Mouse (Mus musculus) kidney, embryonic 16.5 days (tissue): Measurements from ENCODE around the gene Olfr635. TPM values are rescaled to one million over a fixed set of nuclear protein-coding genes. Genes with fewer than 3 reads are reported as not detected.

Experiments used
- ATAC-seq: fragments of 200-750 bp; cut with Nextera tagmentation; 2 replicates; pipeline ENCODE4 v1.8.0; 2017; ENCODE audit warnings: moderate TSS enrichment; ENCODE audit not compliant: low FRiP score, low TSS enrichment
- H3K27ac ChIP-seq: fragments of 300-500 bp; sonication (generic); 2 replicates; pipeline ENCODE4 v1.5.1; 2014; ENCODE audit warnings: low read length
- H3K27me3 ChIP-seq: fragments of 300-500 bp; sonication (generic); 2 replicates; pipeline ENCODE4 v1.6.1; 2014; ENCODE audit warnings: low read length, control low read depth, mixed read lengths; ENCODE audit not compliant: insufficient read depth
- H3K36me3 ChIP-seq: fragments of 300-500 bp; sonication (generic); 2 replicates; pipeline ENCODE4 v1.6.1; 2014; ENCODE audit warnings: low read length, control low read depth, mixed read lengths; ENCODE audit not compliant: insufficient read depth
- H3K4me1 ChIP-seq: fragments of 300-500 bp; sonication (generic); 2 replicates; pipeline ENCODE4 v1.6.1; 2014; ENCODE audit warnings: low read length, control low read depth, mixed read lengths; ENCODE audit not compliant: insufficient read depth
- H3K4me2 ChIP-seq: fragments of 300-500 bp; sonication (generic); replicated peaks from 2 replicates; pipeline ENCODE4 v1.6.1; 2014; ENCODE audit warnings: low read depth, low read length
- H3K4me3 ChIP-seq: fragments of 300-500 bp; sonication (generic); 2 replicates; pipeline ENCODE4 v1.5.1; 2014; ENCODE audit warnings: mild to moderate bottlenecking, low read length
- H3K9ac ChIP-seq: fragments of 300-500 bp; sonication (generic); replicated peaks from 2 replicates; pipeline ENCODE4 v1.6.1; 2014; ENCODE audit warnings: low read length
- H3K9me3 ChIP-seq: fragments of 300-500 bp; sonication (generic); 2 replicates; pipeline ENCODE4 v1.6.1; 2016; ENCODE audit warnings: low read length, control low read depth
- WGBS: fragments of 180-500 bp; shearing (Covaris S2); extraction: QIAGEN DNeasy Blood & Tissue Kit; methylation state at CpG from one replicate; pipeline ENCODE4 v1.1.7; 2014; 5-methylcytosine and 5-hydroxymethylcytosine counted together
- polyA plus RNA-seq: library from polyadenylated mRNA; unstranded; fragments of >200 nt; fragmentation: Nextera tagmentation; extraction: Ambion mirVana; gene quantifications from 2 replicates; pipeline ENCODE4 v1.2.1, GENCODE M21; 2015

The Olfr635 gene
- polyA plus RNA-seq, 1 experiment from 2014 or later: 0.01 TPM

DNA sequence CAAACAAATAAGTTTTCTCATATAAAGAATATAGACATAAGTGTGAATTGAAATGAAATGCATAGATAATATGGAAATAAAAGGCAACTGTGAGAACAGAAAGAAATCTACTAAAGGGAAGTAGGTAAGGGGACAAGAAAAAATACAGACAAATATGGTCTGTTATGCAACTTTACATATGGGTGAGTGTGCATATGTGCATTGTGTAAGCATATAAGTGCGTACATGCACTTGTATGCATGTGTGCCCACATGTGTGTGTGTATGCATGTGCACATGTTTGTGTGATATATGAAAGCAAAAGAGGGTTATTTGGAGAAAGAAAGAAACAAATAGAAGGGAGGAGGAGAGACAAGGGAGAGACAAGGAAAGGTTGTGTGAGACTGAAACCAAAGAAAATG is 48.0 kb downstream of the Olfr635 start:
- ATAC-seq: no peak
- H3K27me3 ChIP-seq: no peaks in the 10 kb centered on the region
- no peak overlapping the region for H3K27ac ChIP-seq
- H3K4me3 ChIP-seq: no peak overlapping the region
- H3K36me3 ChIP-seq: no peaks in the 10 kb centered on the region
- H3K9ac ChIP-seq: no peak overlapping the region
- no peak overlapping the region for H3K4me2 ChIP-seq
- no peaks in the 10 kb centered on the region for H3K4me1 ChIP-seq
- WGBS: 91% methylated on average over 1 of the region's 1 CpGs
- H3K9me3 ChIP-seq: no peaks in the 10 kb centered on the region

GRCm38 (mm10) chr7:104021651-104022050 is 50.7 kb downstream of the Olfr635 start:
- Histone ChIP-seq H3K27ac (no peak overlapping the region), H3K4me2 (no peak overlapping the region), H3K4me1 (no peaks in the 10 kb centered on the region), H3K4me3 (no peak overlapping the region), H3K27me3 (no peaks in the 10 kb centered on the region), H3K9ac (no peak overlapping the region), H3K36me3 (no peaks in the 10 kb centered on the region), H3K9me3 (no peaks in the 10 kb centered on the region)
- ATAC-seq: no peak
- WGBS: 91% methylated on average over 6 of the region's 6 CpGs

- no peak for ATAC-seq
- no peak within 1 kb of the TSS for H3K4me3 ChIP-seq
- no peak within 1 kb of the TSS for H3K27ac ChIP-seq
- WGBS: 80% methylated on average over 6 of the region's 6 CpGs
- no peak within 1 kb of the TSS for H3K9ac ChIP-seq
- H3K9me3 ChIP-seq: no peaks in the 10 kb centered on the region
- no peak within 1 kb of the TSS for H3K4me2 ChIP-seq
- H3K36me3 ChIP-seq: no peaks in the 10 kb centered on the region
- H3K4me1 ChIP-seq: no peaks in the 10 kb centered on the region
- H3K27me3 ChIP-seq: no peaks in the 10 kb centered on the region
Measured at GRCm38 (mm10) chr7:104025473-104025872, 54.5 kb downstream of the Olfr635 start, which contains the start of gene Olfr640. Gene Olfr640, minus strand, starts transcription at chr7:104025573.

DNA sequence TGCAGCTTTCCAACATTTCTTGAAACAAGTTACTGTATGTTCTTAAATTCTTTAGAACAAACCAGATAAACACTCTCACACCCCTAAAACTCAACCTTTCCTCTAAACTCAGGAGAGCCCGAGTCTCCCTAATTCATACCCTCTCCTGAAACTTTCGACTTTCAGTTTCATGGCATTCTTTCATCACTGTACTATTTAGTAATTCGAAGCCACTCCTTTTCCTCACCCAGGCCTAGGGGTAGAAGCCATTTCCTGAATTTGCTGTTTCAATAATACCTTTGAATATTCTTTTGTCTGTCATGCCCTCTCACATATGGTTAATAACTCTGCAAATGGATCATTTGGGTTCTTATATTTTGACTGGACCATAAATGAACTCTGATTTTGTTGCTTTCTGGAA is 56.0 kb downstream of the Olfr635 start:
- no peak overlapping the region for H3K4me3 ChIP-seq
- H3K9ac ChIP-seq: no peak overlapping the region

DNA sequence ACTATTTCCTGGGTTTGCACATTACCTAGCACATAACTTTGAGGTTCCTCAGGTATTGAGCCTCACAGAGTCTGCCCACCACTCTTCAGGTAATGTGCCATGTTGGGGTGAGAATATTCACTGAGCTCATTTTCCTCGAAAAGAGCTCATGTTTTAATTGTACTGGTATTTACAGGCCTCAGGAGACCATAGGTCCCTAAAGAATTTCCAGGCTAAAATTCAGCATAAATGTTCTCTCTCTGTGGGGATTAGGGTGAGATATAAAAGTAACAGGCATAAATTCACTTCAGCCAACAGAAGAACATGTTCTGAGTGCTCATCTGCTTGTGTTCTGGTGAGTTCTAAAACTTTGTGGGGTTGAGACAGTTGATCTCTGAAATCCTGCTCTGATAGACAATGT is 64.2 kb downstream of the Olfr635 start, which contains the start of gene Olfr641:
TSS of gene Olfr641 (plus strand) at position 301 of the 400 bp plus-strand sequence.
- H3K27me3 ChIP-seq: no peaks in the 10 kb centered on the region
- H3K36me3 ChIP-seq: no peaks in the 10 kb centered on the region
- H3K4me1 ChIP-seq: no peaks in the 10 kb centered on the region
- H3K4me3 ChIP-seq: no peak within 1 kb of the TSS
- H3K9ac ChIP-seq: no peak within 1 kb of the TSS
- H3K4me2 ChIP-seq: no peak within 1 kb of the TSS
- no peak for ATAC-seq
- H3K27ac ChIP-seq: no peak within 1 kb of the TSS
- H3K9me3 ChIP-seq: no peaks in the 10 kb centered on the region
- 68% methylated on average over 1 of the region's 1 CpGs for WGBS

More for the DNA sequence above, 56.0 kb downstream of the Olfr635 start:
- Histone ChIP-seq H3K4me2 (no peak overlapping the region), H3K27ac (no peak overlapping the region), H3K9me3 (no peaks in the 10 kb centered on the region), H3K27me3 (no peaks in the 10 kb centered on the region), H3K36me3 (no peaks in the 10 kb centered on the region), H3K4me1 (no peaks in the 10 kb centered on the region)
- 80% methylated on average over 3 of the region's 3 CpGs for WGBS
- ATAC-seq: no peak

Other genes with a start within 250 kb of the Olfr635 start
- gene Olfr628, start 240.8 kb upstream of the Olfr635 start, polyA plus RNA-seq: not detected in 2 replicates
- not detected in 2 replicates for gene Olfr629, start 226.2 kb upstream of the Olfr635 start, polyA plus RNA-seq
- gene Olfr630, start 213.8 kb upstream of the Olfr635 start, polyA plus RNA-seq: not detected in 2 replicates
- gene Olfr69, start 199.6 kb upstream of the Olfr635 start, polyA plus RNA-seq: not detected in 2 replicates
- not detected in 2 replicates for gene Olfr68, start 191.5 kb upstream of the Olfr635 start, polyA plus RNA-seq
- gene Olfr67, start 179.3 kb upstream of the Olfr635 start, polyA plus RNA-seq: not detected in 2 replicates
- 2,178 and 2,179 TPM in 2 replicates for gene Hbb-bt, start 157.2 kb upstream of the Olfr635 start, polyA plus RNA-seq
- 7,235 and 7,674 TPM in 2 replicates for gene Hbb-bs, start 143.1 kb upstream of the Olfr635 start, polyA plus RNA-seq
- not detected in 2 replicates for gene Hbb-bh2, start 130.6 kb upstream of the Olfr635 start, polyA plus RNA-seq
- 0.92 and 1.9 TPM in 2 replicates for gene Hbb-bh1, start 128.0 kb upstream of the Olfr635 start, polyA plus RNA-seq
- gene Hbb-y, start 117.9 kb upstream of the Olfr635 start, polyA plus RNA-seq: 50.5 and 57.1 TPM in 2 replicates
- not detected in 2 replicates for gene Olfr66, start 84.9 kb upstream of the Olfr635 start, polyA plus RNA-seq
- not detected in 2 replicates for gene Olfr64, start 76.7 kb upstream of the Olfr635 start, polyA plus RNA-seq
- gene Olfr65, start 67.7 kb upstream of the Olfr635 start, polyA plus RNA-seq: not detected in 2 replicates
- gene Olfr631, start 42.3 kb upstream of the Olfr635 start, polyA plus RNA-seq: not detected in 2 replicates
- not detected in 2 replicates for gene Olfr632, start 36.8 kb upstream of the Olfr635 start, polyA plus RNA-seq
- gene Olfr633, start 26.7 kb upstream of the Olfr635 start, polyA plus RNA-seq: not detected in 2 replicates
- gene Olfr638, start 27.6 kb downstream of the Olfr635 start, polyA plus RNA-seq: not detected in 2 replicates
- gene Olfr639, start 46.2 kb downstream of the Olfr635 start, polyA plus RNA-seq: not detected in 2 replicates
- not detected in 2 replicates for gene Olfr640, start 54.4 kb downstream of the Olfr635 start, polyA plus RNA-seq
- gene Olfr641, start 64.3 kb downstream of the Olfr635 start, polyA plus RNA-seq: not detected in 2 replicates
- not detected in 2 replicates for gene Olfr642, start 81.5 kb downstream of the Olfr635 start, polyA plus RNA-seq
- gene 4930516K23Rik, start 90.3 kb downstream of the Olfr635 start, polyA plus RNA-seq: not detected in 2 replicates
- gene Olfr644, start 100.7 kb downstream of the Olfr635 start, polyA plus RNA-seq: not detected in 2 replicates
- gene Olfr645, start 114.3 kb downstream of the Olfr635 start, polyA plus RNA-seq: not detected in 2 replicates
- gene Olfr646, start 133.7 kb downstream of the Olfr635 start, polyA plus RNA-seq: not detected in 2 replicates
- not detected in 2 replicates for gene Ubqln5, start 158.7 kb downstream of the Olfr635 start, polyA plus RNA-seq
- not detected in 2 replicates for gene Olfr643, start 166.3 kb downstream of the Olfr635 start, polyA plus RNA-seq
- not detected in 2 replicates for gene Ubqln3, start 172.1 kb downstream of the Olfr635 start, polyA plus RNA-seq
- not detected in 2 replicates for gene Ubqlnl, start 179.4 kb downstream of the Olfr635 start, polyA plus RNA-seq
- gene Olfm5, start 193.7 kb downstream of the Olfr635 start, polyA plus RNA-seq: not detected in 2 replicates
- 0.15 and 0.19 TPM in 2 replicates for gene Olfr648, start 212.2 kb downstream of the Olfr635 start, polyA plus RNA-seq
- gene Olfr649, start 224.8 kb downstream of the Olfr635 start, polyA plus RNA-seq: not detected in 2 replicates
- 2.3 and 2.6 TPM in 2 replicates for gene Trim6, start 247.6 kb downstream of the Olfr635 start, polyA plus RNA-seq